Mouse (Mus musculus) lung, adult 18-20 months (tissue): ENCODE data around the gene Otub1.

Experiments used
- DNase-seq, 2 experiments: peaks; one replicate each; pipeline ENCODE4 v3.0.0; 2022; ENCODE audit warnings: mixed read lengths in 2 of 2

Gene Otub1

DNA sequence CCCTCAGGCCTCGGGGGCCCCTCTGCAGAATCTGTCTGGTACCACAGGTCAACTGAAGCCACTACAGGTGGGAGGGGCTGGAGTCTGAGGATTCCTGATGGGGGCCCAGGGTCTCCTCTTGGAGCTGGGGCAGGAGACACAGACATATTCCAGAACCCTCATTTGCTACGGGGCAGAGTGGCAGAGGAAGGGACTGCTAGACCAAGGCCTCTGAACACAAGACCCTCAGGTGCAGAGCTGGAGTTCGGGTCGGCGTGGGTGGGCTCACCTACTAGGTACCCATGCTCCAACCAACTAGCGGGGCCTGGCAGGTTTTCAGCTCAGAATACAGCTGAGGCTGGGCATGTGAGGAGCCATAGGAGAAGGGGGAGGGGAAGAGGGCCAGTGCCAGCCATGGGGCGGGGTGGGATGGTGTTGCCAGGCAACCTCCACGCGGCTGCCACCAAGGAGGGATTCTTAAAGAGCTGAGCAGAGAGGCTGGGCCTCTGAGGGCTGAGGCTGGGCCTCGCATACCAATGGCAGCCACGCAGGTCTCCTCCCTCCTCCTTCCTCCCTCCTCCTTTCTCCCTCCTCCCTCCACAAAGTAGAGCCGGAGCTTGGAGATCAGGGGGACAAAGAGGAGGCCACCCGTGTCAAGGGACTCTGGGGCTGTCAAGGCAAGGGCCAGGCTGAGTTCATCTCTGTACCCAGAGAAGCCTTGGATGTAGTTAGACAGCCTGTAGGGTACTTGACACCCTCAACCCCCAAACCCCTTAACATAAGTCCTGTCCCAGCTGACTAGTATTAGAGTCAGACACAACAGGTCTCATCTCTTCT, 33.9 kb downstream of the Otub1 start:
- peak; percentile 65 to 74 for DNase-seq

DNA sequence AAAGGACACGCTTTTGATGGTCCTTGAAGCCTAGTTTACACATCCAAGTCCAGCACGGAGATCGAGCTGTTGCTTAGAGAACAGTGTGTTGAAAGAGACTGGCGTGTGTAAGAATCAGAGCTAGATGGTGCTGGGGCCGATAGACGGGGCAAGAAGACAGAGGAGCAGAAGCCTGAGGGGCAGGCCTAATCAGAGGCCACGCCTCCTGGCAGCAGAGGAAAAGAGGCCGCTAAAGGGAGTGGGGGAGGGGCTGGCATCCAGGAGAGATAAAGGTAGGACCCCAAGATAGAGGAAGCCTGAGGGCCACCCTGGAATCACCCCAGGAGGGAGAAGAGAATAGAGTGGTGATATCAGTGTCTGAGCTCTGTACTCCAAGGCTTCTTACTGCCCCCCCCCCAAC, 34.7 kb downstream of the Otub1 start:
- no peak for DNase-seq

DNA sequence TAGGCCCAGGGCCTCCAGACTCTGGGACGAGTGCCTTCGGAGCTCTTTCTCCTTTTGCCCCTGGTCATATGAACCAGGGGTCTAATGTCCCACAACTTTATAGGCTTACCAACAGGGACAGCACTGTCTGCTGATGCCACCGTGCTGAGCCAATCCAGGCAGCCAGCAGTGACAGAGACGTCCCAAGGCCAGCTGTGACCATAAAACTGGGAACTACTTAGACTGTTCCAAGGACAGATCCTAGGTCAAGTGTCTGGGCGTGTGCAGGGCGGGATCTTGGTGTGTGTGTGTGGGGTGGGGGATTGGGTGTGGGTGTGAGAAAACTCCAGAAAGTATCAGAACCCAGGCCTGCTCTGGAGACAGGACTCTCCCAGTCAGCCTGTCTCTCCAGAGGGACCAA, 35.2 kb downstream of the Otub1 start:
- no peak for DNase-seq

DNA sequence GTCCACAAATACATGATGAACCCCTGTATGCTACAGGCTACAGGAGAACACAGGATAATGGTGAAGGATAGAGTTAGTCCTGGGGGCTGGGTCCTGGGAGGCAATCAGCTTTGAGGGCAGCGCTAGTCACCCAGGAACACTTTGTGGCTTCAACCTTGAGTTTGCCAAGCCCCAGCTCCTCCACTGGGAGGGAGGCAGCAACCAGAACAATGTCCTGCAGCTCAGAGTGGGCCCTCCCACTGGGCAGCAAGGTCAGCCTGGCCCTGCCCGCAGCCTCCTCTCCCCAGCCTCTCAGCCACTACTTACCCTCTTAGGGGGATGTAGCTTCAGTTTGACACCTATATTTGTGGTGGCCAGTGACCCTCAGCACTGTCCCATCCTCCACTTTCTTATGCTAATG, 37.7 kb downstream of the Otub1 start:
- no peak for DNase-seq

DNA sequence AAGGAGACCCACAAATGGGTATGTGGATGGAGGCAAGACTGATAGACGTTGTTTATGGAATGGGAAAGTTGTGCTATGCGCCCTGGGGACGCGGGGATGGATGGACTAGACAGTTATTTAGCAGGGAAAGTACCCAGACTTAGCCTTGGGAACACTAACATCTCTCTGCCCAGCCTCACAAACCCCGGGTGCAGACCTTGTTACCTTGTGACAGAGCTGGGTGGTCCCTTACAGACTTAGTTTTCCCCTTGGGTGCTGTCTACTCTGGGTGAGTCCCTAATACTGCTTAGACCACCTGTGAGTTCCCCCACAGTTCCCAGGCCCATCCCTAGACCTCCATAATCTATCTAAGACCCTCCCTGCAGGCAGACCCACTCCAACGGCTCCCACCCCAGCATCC, 39.3 kb downstream of the Otub1 start:
- DNase-seq: no peak

DNA sequence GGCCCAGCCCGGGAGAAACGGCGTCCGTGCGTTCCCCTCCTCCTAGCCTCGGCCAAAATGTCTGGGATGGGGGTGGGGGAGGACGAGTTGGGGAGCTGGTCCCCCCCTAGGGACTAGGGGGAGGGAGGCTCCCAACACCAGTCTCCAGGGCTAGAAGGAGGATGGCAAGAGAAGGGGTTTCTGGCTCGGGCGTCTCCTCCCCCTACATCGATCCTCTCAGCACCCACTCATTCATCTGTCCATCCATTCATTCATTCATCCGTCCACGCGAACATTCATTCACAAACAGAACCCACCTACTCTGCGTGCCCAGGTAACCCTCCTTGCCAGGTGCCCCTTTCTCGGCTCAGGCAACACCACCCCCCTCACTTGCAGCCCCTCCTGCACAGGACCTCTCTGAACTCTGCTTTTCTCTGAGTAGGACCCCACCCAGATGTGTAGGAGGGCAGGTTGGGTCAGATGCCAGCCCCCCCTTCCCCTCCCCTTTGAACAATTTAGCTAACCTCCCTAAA, 39.9 kb downstream of the Otub1 start:
- no peak for DNase-seq

DNA sequence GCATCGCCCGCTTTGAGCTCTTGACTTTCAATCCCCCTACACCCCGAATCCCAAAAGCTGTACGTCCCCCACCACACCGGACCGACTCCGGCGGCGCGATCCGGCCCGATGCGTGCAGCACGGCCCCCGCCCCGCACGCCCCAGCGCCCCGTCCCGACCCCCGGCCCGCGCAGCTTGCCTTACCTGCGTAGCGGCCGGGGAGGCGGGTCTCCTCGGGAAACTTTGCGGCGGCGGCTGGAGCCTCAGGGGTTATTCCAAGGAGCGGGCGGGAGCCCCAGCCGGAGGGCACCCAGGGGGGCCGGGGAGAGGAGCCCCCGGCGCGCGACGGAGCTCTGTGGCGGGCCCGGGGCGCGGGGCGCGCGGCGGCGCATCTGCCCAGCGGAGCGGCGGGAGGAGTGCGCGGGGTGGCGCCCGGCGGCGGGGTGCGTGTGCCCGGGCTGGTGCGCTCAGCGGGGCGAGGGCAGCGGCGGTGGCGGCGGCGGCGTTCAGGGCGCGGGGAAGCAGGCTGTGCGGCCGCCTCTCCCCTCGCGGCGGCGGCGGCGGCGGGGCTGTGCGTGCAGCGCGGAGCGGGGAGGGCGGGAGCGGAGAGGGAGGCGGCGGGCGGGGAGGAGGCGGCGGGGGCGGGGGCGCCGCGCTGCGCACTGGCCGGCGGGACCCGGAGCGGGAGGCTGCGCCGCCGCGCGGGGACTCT, 40.5 kb downstream of the Otub1 start:
- peak in 1 of 2 experiments; percentile 10 for DNase-seq

DNA sequence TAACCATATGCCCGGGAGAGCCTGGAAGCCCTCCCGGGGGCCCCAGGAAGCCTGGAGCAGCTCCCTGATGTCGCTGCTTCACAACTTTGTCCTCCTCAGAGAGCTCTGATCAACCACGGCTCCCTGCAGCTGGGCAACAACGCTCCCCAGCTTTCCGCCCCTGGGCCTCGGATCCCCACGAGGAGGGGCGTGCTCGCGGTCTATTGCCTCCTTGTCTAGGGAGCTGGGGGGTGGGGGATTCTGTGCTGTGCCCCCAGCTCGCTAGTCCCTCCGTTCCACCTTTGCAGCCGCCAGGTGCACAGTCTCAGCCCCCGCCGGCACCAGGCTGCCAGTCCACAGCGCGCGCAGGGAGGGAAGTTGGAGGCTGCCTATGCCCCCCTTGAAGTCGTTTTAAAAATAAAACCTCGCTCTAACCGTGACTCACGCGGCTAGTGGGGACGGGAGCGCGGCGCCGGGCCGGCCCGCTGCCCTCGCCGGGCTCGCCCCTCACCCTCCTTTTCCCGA, 41.2 kb downstream of the Otub1 start:
- DNase-seq: no peak

DNA sequence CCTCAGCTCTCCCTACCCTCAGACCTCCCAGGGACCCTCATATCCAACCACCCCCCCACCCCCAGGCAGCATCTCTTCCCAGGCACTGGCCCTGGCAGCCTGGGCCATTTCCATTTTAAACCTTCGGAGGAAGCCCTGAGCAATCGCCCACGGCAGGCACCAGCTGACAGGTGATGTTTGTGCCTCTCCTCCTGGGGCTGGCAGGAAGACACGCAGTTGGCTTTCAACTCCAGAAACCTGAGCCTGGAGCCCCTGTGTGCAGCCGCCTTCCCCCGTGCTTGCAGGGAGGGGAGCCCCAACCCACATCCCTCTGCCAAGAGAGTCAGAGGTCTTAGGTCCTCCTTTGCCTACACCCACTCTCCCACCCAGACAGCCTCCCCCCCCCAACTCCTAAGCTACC, 41.9 kb downstream of the Otub1 start:
- DNase-seq: no peak

DNA sequence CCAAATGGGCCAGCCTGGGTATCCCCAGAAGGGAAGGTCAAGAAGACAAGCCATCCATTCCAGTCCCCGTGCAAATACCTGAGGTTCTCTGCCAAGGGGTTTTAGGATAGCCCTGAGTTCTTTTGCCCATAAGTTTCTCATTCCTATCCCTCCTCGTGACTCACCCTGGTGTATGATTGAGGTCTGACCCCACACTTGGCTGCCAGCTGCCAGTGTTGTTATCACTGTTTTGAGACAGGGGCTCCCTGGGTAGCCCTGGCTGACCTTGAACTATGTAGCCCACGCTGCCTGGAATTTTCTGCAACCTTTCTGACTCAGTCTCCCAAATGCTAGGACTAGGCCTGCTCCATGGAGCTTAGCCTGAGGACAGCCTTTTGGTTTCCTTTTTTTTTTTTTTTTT, 45.1 kb downstream of the Otub1 start:
- DNase-seq: no peak

DNA sequence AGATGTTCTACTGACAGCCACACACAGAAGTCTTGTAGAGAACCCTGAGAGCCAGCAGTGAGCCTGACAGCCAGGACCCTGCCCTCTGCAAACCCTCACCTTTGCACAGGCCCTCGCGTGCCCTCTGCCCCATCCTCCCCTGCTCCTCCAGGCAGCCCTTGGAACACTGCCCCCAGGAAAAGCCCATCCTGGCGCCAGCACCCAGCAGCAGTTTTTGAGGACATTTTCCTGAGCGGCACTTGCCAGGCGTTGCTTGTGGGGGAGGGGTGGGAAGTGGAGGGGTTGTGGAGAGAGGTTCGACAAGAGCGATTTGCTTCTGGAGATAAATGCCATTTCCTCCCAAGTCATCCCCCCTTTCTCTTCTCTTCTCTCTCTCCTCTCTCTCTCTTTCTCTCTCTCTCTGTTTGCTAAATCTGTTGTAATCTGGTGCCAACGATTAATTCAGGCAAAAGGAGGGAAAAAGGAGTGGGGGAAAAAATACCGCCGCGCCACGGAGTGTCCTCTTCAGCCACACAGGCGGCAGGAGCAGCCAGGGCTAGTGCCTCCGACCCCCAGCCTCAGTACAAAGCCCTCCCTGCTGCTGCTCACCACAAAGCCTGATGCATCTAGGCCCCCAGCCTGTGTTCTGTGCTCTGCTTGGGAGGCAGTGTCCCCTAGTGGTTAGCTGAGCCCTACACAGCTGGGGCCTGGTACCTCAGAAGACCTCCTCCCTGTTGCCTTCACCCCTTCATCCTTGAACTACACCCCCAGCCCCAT, 45.8 kb downstream of the Otub1 start:
- DNase-seq: no peak

DNA sequence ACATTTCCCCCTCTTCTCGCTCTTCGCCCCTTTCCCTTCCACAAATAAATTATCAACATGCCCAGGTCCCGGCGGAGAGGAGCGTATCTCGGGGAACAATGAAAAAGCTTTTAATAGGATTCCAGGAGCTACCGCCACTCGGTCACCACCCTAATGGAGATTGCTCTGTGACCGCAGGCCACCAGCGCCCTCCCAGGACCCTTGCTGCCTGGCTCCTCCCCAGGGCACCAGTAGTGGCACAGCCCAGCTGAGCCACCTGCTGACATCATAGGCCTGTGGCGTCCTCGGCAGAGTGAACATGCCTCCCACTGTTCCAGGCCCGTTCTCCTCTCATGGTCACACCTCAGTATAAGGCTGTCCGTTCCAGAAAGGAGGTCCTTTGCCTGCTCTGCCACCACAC, 48.4 kb downstream of the Otub1 start:
- DNase-seq: no peak

DNA sequence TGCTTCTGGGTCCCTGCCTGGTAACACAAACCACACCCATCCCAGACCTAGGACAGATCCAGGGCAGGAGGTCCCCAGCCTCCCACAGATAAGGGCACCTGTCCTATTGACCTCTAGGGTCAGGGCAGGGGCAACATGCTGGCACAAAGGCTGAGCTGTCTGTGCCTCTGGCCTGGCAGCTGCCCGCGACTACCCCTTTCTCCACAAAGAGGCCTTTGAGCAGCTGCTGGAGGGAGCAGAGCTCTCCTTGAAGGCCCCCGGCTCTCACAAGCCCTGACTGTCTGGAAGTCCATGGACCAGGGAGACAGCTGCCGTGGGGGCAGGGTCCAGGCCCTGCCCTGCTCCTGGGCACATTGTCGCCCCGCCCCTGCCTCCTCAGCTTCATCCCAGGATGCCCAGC, 50.9 kb downstream of the Otub1 start:
- no peak for DNase-seq

DNA sequence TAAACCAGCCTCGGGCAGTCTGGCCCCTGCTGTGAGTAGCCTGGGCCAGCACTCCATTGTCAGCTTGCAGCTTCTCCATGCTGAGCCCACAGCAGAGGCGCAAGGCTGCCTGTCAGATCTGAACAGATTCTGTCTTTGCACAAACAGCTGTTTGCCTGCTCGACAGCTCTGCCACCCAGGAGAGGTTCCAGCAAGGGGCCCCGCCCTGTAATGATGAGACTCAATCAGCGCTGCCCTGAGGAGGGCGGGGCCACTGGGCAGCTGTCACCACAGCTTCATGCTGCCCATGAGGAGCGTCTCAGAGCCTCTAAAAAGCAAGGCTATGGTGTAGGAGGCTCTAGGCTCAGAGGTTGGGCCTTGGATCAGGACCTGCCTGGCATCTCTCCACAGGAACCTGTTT, 52.9 kb downstream of the Otub1 start:
- no peak for DNase-seq

DNA sequence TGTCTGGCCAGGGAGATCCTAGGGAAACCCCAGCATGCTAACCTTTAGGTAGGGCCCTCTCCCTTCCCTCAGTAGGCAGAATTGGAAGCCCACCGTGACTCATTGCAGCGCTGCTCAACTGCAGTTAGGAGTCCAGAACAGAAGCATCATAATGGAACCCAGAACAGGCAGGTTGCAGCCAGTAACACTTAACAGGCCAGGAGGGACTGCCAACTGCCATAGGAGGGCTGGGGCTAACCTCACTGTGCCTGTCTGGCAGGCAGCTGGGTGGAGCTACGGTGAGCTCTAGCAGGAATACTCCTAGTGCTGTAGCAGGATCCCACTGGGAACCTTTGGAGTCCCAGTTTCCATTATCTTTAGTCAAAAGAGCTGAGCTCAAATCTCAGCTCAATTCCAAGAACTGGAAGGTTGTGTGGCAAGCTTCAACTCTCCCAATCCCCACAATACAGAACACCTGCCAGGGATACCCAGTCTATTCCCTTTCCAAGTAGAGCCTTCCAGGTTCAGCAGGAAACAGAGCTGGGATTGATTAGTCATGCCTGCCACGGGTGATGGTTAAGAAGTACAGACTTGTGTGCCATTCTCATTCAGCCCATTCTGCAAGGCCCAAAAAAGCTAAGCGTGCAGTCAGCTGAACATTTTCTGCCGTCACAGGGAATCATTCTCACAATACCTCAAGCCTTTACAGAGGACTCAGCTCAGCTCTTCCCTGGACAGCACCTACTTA, 54.0 kb downstream of the Otub1 start:
- no peak for DNase-seq

DNA sequence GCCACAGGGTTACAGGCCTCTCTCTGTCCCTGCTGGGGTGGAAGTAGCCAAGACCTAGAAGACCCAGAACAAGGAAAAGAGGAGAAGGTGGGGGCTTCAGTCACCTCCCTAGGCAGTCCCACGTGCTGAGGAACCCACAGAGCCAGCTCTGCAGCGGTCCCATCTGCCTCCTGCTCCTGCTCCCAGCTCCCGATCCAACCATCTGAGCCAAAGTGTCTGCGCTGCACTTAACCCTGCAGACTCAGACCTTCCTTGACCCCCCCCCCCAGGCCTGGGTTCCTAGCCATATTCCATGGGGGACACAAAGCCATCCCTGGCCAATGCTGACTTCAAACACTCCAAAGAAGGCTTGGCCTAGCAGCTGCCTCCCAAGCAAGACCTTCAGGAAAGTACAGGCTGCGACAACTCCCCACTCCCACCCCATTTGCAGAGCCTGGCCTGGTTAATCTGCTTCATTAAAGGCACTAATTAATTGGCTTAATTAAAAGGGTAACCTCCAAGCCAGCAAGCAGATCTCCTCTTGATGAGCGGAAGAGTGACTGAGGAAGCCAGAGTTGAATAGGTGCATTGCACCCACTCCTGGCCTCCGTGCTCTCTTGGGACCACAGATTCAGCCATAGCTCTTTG, 54.7 kb downstream of the Otub1 start:
- DNase-seq: no peak

DNA sequence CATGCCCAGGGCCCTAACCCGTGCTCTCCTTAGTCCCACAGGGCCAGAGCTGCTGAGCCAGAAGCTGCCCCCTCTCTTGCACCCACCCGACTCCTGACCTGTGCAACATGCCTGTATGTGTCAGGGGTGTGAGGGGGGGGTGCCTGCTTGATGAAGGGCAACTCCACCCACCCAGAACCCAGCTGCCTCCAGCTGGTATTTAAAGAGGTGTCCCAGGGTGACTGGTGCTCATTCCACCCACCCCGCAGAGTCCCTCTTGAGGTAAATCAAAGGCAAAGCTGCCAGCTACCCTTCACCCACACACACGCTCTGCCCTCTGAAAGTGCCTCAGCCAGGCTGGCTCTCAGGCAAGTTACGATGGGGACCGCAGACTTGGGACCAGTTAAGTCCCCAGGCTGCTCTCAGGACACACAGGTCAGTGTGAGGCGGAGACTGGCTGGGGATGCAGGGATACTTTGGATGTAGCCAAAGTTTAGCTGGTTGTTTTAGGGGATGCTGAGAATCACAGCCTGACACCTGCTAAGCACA, 56.9 kb downstream of the Otub1 start:
- no peak for DNase-seq

DNA sequence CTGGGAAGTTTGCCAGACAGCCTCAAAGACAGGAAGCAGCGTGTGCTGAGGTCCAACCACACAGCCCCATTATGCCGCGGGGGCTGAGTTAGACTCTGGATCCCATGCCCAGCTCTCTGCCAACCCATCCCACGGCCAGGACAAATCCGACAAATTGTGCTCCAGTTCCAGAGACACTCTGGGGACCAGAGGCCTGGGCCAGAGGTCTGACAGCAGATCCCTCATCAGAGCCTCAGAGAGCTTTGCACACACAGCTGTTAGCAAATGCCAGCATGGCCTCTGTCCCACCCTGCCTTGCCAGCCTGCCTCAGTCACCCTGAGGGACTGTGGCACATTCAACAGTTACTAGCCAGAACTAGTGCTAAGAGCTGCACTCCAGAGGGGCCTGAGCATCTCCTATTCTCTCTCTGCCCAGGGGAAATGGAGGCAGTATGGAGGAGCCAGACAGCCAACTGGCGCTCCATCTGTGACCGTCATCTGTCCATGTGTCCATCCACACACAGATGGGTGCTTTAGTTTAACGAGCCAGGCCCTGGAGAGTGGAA, 57.5 kb downstream of the Otub1 start:
- no peak for DNase-seq
